Mouse (Mus musculus) adrenal gland, postnatal 14 days (tissue): ENCODE data around the gene Ssr3. TPM values are rescaled to one million over a fixed set of nuclear protein-coding genes. Genes with fewer than 3 reads are reported as not detected.

Experiments
- DNase-seq: peaks from one replicate; pipeline ENCODE4 v3.0.0; 2021; ENCODE audit warnings: mixed read lengths
- total RNA-seq: library from RNA; stranded (reverse); gene quantifications from 2 replicates; pipeline ENCODE4 v1.2.3, GENCODE M21; 2021

Ssr3 gene
- total RNA-seq, 1 experiment from 2014 or later, result 168 TPM

DNA sequence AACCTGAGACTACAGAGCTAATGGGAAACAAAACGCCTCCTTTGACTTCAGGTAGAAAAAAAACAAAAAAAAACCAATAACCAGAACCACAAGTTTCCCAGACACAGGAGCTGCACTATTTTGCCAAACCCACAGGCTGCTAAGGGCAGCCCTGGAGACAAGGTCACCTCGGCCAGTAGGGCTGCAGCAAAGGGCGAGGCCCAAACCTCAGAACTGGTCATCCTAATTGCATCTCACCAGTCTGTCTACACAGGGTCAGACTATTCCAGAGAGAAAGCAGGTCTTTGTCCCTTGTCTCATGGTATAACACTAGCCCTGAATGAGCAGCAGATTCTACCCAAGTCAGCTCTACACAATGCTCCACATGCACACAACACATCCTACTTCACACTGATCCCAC lies 17.7 kb downstream of the Ssr3 start:
- peak; percentile 34 for DNase-seq

- no peak for DNase-seq
Observed at GRCm38 (mm10) chr3:65373594-65374182, 18.7 kb downstream of the Ssr3 start.

GRCm38 (mm10) chr3:65372552-65372951 lies 19.9 kb downstream of the Ssr3 start:
- DNase-seq, result no peak

GRCm38 (mm10) chr3:65367944-65368343 lies 24.5 kb downstream of the Ssr3 start:
- no peak for DNase-seq

- no peak for DNase-seq
Observed at GRCm38 (mm10) chr3:65365921-65366710, 26.3 kb downstream of the Ssr3 start.

GRCm38 (mm10) chr3:65365184-65365583 lies 27.2 kb downstream of the Ssr3 start:
- peak; percentile 77 for DNase-seq

GRCm38 (mm10) chr3:65363438-65363837 lies 29.0 kb downstream of the Ssr3 start:
- peak; percentile 67 for DNase-seq

GRCm38 (mm10) chr3:65360163-65360969 lies 32.1 kb downstream of the Ssr3 start:
- no peak for DNase-seq

- DNase-seq, result no peak
Observed at GRCm38 (mm10) chr3:65358841-65359240, 33.6 kb downstream of the Ssr3 start.

- DNase-seq, result peak; percentile 48
Observed at GRCm38 (mm10) chr3:65358275-65358674, 34.1 kb downstream of the Ssr3 start.

GRCm38 (mm10) chr3:65355479-65355878 lies 36.9 kb downstream of the Ssr3 start:
- DNase-seq, result peak; percentile 22

- no peak for DNase-seq
Observed at GRCm38 (mm10) chr3:65353263-65354037, 39.0 kb downstream of the Ssr3 start.

GRCm38 (mm10) chr3:65352278-65353127 lies 39.9 kb downstream of the Ssr3 start:
- no peak for DNase-seq

- DNase-seq, result no peak
Observed at GRCm38 (mm10) chr3:65346176-65346575, 46.2 kb downstream of the Ssr3 start.

- DNase-seq, result no peak
Observed at GRCm38 (mm10) chr3:65340173-65340951, 52.1 kb downstream of the Ssr3 start.

DNA sequence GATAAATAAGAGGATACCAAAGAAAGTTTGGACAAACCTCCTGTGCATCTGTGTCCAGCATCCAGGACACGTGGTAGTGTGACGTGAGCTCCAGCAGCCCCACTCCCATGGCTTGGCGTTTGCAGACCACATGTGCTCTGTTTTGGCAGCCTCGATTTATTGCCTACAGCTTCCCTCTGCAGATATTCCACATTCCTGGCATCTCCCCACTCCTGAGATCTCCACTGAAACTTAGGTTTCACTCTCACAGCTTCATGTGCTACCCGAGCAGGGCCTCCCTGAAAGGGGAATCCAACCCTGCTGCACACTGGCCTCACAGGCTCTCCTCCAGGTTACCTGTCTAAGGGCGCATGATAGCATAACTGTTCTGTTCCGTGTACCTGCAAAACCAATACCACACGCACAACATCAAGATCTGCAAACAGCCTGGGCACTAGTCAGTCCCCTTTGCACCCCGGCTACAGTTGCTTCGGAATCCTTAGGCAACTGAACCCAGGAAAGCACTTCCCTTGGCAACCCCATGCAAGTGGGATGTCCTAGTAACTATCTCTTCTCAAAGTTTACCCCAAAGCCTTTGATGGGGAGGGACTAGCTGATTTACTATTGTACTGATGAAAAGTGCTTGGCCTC lies 54.5 kb downstream of the Ssr3 start:
- no peak for DNase-seq
